Mouse (Mus musculus): Measurements from ENCODE around the gene Btbd11.

Gene Btbd11

GRCm38 (mm10) chr10:85386605-85387218, at the start of gene Btbd11:
Gene Btbd11, plus strand, starts transcription at chr10:85386814.
- DNase-seq: peak; percentile 89

GRCm38 (mm10) chr10:85338733-85339132, 47.9 kb upstream of the Btbd11 start:
- no peak for DNase-seq

DNA sequence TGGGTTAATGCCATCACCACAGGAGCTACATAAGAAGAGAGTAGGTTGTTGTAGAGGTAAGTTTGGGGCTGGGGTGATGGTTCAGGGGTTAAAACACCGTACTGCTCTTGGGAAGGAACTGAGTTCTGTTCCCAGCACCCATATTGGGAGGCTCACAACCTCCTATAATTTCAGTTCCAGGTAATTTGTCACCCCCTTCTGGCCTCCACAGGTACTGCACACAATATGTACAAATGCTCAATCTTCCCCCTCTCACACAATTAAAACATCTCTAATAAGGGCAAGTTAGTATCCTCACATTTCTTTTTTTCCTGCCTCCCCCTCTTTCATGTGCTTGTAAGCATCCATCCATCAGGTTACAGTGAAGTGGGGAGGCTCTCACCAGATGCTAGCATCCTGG, 44.7 kb upstream of the Btbd11 start:
- no peak for DNase-seq

GRCm38 (mm10) chr10:85347171-85347570, 39.4 kb upstream of the Btbd11 start:
- no peak for DNase-seq

DNA sequence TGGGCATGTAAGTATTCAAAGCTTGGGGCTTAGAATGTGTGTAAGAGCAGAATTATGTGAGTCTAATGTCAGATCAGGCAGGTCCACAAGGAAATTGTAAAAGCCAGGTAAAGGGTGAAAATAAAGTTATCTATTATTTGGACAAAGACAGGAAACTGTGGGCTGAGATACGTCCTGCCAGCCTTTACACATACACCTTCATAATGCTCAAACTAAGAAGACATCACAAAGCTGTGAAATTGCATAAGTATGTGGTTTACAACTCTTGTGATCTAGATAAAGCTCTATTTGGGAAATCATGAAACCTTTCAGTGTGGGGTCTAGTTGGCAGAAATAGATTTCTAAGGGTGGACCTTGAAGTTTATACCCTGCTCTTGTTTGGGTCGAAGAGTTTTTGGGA, 34.1 kb upstream of the Btbd11 start:
- no peak for DNase-seq

DNA sequence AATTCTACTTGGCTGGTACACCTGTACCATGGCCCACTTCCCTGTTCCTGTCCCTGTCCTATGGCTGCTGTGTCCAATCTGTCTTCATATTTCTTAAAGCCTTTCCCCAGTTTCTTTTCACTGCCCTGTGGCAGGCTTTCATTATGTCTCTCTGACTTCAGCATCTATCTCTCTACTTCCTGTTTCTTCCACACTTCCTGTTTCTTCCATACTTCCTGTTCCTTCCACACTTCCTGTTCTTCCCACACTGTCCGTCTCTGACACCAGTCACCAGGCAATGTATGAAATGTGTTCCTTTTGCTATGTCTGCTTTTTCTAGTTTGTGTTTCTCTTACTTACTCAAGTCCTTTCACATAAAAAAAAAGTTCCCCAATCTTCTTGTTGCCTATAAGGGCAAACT, 32.3 kb upstream of the Btbd11 start:
- no peak for DNase-seq

- no peak for DNase-seq
Measured at GRCm38 (mm10) chr10:85359501-85360066, 27.0 kb upstream of the Btbd11 start.

- DNase-seq: no peak
Measured at GRCm38 (mm10) chr10:85362766-85363442, 23.7 kb upstream of the Btbd11 start.

DNA sequence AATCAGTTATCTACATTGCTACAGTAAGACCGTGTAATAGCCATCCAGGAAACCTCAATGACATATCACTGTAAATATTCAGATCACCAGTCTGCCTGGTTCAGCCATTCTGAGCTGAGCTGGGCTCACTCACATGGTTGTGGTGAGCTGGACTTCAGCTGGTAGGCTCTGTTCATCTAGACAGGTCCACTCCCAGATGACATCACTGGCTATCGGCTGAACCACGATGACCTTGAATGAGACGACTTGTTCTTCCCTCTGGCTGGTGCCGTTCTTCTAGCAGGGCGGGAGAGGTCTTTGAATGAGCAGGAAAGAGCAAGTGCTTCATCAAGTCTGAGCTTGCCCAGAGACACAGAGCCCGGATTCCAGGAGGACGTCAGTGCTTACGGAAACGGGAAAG, 19.7 kb upstream of the Btbd11 start:
- DNase-seq: no peak

DNA sequence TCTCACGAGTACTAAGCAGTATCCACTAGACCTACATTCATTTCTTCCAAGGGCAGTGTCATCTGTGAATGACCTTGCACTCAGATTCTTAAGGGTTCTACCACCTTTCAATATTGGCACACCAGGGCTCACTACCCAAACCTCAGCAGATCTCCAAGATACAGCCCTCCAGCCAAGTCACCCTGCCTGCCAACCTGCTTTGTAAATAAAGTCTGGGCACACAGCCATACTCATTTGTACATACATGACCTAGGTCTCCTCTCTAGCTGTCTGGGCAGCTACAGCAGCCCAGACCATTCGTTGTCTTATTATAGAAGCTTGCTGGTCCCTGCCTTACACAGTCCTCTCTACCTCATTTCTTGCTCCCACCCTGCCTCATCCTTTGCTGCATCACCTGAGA, 15.3 kb upstream of the Btbd11 start:
- no peak for DNase-seq

DNA sequence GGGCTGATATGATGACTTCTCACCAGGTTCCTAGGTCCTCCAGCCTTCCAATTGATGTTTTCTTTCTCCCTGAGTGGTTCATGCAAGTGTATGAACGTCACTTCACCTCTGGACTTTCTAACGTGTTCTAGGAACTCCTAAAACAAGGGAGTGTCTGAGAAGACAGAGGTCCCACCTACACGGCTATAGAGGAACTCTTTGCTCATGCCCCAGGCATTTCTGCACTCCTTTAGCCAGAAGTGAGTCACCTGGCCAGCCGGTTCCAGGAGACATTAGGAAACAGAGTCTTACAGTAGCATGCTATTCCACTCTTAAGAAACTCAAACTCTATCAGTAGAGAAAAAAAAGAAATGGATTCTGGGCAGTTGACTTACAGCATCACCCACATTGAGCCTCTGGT, 14.5 kb upstream of the Btbd11 start:
- DNase-seq: no peak

- DNase-seq: no peak
Measured at GRCm38 (mm10) chr10:85378972-85379371, 7.6 kb upstream of the Btbd11 start.

GRCm38 (mm10) chr10:85382981-85383380, 3.6 kb upstream of the Btbd11 start:
- no peak for DNase-seq

DNA sequence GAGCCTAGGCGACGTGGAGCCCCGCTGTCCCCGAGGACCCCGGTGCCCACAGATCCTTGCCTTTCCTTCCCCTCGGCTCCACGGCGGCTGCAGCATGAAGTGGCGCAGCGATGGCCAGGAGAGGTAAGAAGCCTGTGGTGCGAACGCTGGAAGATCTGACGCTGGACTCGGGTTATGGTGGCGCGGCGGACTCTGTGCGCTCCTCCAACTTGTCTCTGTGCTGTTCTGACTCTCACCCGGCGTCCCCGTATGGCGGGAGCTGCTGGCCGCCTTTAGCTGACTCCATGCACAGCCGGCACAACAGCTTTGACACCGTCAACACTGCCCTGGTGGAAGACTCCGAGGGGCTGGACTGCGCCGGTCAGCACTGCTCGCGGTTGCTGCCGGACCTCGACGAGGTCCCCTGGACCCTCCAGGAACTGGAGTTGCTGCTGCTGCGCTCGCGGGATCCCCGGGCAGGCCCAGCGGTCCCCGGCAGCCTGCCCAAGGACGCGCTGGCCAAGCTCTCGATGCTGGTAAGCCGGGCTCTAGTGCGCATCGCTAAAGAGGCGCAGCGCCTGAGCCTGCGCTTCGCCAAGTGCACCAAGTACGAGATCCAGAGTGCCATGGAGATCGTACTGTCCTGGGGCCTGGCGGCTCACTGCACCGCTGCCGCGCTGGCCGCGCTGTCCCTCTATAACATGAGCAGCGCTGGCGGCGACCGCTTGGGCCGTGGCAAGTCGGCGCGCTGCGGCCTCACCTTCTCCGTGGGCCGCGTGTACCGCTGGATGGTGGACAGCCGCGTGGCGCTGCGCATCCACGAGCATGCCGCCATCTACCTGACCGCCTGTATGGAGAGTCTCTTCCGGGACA, 831 bp downstream of the Btbd11 start:
- peak; percentile 46 for DNase-seq

- DNase-seq: peak; percentile 9
Measured at GRCm38 (mm10) chr10:85388071-85388750, 1.6 kb downstream of the Btbd11 start.

DNA sequence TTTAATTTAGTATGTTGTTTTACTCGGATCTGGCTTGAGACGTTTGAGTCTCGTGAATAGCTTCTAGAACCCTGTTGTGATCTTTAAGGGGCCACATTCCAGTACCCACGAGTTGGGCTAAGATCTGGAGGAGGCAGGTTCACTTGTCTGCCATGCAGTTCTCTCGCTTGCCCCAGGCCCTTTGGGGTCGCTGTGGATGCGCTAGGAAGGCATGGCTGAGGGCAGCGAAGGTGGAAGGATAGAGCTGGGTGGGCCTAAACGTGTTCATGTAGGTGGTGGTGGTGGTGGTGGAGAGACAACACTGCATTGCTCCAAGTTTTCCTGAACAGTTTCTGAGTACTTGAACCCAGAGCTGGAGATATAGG, 2.1 kb downstream of the Btbd11 start:
- DNase-seq: peak; percentile 34

- DNase-seq: peak; percentile 8
Measured at GRCm38 (mm10) chr10:85389286-85390139, 2.9 kb downstream of the Btbd11 start.

- no peak for DNase-seq
Measured at GRCm38 (mm10) chr10:85393016-85393415, 6.4 kb downstream of the Btbd11 start.

DNA sequence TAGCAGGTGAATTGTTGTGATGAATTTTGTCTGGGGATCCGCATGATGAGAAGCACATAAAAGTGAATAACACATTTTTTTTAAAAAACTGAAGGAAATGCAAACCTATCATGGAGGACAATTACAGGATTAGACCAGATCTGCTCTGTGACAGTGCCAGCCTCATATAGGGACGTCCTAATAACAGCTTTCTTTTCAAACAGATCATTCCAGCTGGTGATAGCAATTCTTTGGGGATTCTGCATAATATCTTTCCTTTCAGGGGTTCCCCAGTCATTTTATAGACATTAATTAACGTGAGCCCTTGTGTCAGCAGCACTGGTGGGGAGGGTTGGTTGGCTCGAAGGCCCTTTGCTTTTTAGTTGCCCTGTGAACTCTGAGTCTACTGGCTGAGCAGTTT, 7.9 kb downstream of the Btbd11 start:
- DNase-seq: no peak

- no peak for DNase-seq
Measured at GRCm38 (mm10) chr10:85411120-85411519, 24.5 kb downstream of the Btbd11 start.

DNA sequence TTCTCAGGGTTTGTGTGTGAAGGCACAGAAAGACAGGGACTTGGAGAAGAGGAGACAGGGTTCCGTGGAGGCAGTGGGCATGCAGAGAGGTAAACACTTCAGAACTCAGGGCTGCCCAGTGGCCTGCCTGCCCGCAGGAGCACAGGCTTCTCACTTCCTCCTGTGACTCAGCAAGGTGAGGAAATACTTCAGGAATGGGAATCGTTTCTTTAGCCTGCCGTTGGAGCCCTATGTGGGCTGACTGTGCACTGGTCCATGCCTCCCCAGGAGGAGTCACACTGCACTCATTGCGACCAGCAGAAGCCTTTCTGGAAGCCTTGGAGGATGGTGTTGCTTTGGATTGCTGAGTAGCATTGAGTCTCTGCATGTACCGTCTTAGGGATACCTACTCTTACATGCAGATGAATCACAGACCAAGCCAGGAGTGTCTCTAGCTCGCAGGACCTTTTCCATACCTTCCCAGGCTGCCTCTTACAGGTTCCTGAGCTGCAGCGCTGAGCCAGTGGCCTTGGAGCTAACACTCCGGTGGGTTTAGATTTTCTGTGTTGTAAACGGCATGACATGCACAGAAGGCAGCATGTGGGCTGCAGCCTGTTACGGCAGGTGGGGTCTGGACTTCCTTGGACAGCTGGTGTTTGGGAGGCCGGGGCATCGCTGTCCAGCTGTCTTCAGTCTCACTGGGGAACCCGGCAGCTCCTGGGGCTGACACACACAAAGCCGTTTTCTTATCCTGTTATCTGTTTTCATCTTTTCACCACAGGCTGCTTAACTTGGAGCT, 34.4 kb downstream of the Btbd11 start:
- DNase-seq: no peak

Measured in cerebellum, adult 8-10 months (tissue).